Mouse (Mus musculus) erythroblast, embryonic 14.5 days (primary cell): ENCODE results near the gene Thbs3.

Source experiments
- GATA1 ChIP-seq: IDR thresholded peaks from 2 replicates; pipeline ENCODE4 v1.6.1; 2012; ENCODE audit warnings: low read length, inconsistent platforms, mixed read lengths
- TAL1 ChIP-seq: IDR thresholded peaks from 3 replicates; pipeline ENCODE4 v1.6.1; 2012; ENCODE audit warnings: low read length, inconsistent platforms, mixed read lengths

DNA sequence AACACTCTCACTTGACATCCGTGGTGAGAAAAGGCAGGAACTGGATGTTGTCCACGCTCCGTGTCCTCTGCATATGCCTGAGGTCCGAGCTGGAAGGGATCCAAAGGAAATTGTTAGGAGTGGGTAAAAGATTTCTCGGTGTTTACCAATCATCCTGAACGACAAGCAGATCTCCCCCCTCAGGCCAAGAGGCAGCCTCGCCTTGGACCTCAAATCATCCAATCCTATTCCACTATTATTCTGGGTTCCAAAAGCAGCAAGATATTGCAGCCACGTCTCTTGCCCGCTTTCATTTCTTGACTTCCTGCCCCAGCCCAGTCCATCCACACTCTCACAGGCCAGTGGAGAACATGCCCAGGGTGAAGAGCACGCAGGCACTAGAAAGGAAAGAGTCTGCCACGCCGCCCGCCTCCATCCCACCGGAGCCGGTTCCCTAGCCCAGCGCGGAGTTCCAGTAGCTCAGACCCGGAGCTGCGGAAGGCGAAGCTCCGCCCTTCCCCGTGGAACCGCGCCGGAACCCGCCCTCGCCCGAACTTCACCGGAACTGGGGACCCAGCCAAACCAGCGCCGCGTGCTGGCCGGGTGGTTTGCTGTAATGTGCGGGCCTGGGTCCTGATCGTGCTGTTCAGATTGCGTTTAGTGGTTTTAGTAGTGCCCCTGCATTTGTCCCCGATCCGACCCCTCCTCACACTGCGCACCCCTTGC lies 55.2 kb downstream of the Thbs3 start, which contains the start of gene Slc50a1:
- TF ChIP-seq TAL1, result no peak
- no peak for TF ChIP-seq GATA1
